Mouse (Mus musculus) forebrain, embryonic 11.5 days (tissue): Measurements from ENCODE around the gene Carf. TPM values are rescaled to one million over a fixed set of nuclear protein-coding genes. Genes with fewer than 3 reads are reported as not detected.
"Not testable (repeated sequence)": the region's sequence is repeated elsewhere in the genome, so short reads cannot be mapped to it uniquely, and the experiment has no call there.

Source experiments
- ATAC-seq: fragments of 200-750 bp; cut with Nextera tagmentation; replicated peaks from 2 replicates; pipeline ENCODE4 v1.8.0; 2017; ENCODE audit warnings: moderate TSS enrichment; ENCODE audit not compliant: low FRiP score
- DNase-seq: peaks from one replicate; pipeline ENCODE4 v3.0.0-alpha.2; 2017; ENCODE audit warnings: low spot score
- H3K27ac ChIP-seq: fragments of 300-500 bp; sonication (generic); 2 replicates; pipeline ENCODE4 v1.5.1; 2014; ENCODE audit warnings: low read depth, low read length
- H3K27me3 ChIP-seq: fragments of 300-500 bp; sonication (generic); 2 replicates; pipeline ENCODE4 v1.6.1; 2014; ENCODE audit warnings: mild to moderate bottlenecking, low read length, mixed read lengths; ENCODE audit not compliant: control insufficient read depth, insufficient read depth
- H3K36me3 ChIP-seq: fragments of 300-500 bp; sonication (generic); 2 replicates; pipeline ENCODE4 v1.6.1; 2014; ENCODE audit warnings: mild to moderate bottlenecking, low read length, moderate library complexity, mixed read lengths; ENCODE audit not compliant: control insufficient read depth, insufficient read depth
- H3K4me1 ChIP-seq: fragments of 300-500 bp; sonication (generic); replicated peaks from 2 replicates; pipeline ENCODE4 v1.6.1; 2014; ENCODE audit warnings: low read length, mixed read lengths; ENCODE audit not compliant: control insufficient read depth, insufficient read depth
- H3K4me2 ChIP-seq: fragments of 300-500 bp; sonication (generic); 2 replicates; pipeline ENCODE4 v1.6.1; 2014; ENCODE audit warnings: low read depth, mild to moderate bottlenecking, low read length, moderate library complexity, mixed read lengths; ENCODE audit not compliant: severe bottlenecking
- H3K4me3 ChIP-seq: fragments of 300-500 bp; sonication (generic); 2 replicates; pipeline ENCODE4 v1.5.1; 2014; ENCODE audit warnings: low read depth, low read length
- H3K9ac ChIP-seq: fragments of 300-500 bp; sonication (generic); 2 replicates; pipeline ENCODE4 v1.6.1; 2014; ENCODE audit warnings: low read length
- H3K9me3 ChIP-seq: fragments of 300-500 bp; sonication (generic); 2 replicates; pipeline ENCODE4 v1.6.1; 2016; ENCODE audit warnings: low read length, mixed read lengths; ENCODE audit not compliant: control insufficient read depth
- WGBS: fragments of 180-500 bp; shearing (Covaris S2); extraction: QIAGEN DNeasy Blood & Tissue Kit; methylation state at CpG from one replicate; pipeline ENCODE4 v1.1.7; 2014; 5-methylcytosine and 5-hydroxymethylcytosine counted together
- polyA plus RNA-seq: library from polyadenylated mRNA; unstranded; fragments of >200 nt; fragmentation: Nextera tagmentation; extraction: Ambion mirVana; gene quantifications from 2 replicates; pipeline ENCODE4 v1.2.1, GENCODE M21; 2014

Carf gene
- polyA plus RNA-seq: 6.3 and 6.6 TPM in 2 replicates

- WGBS: under 1% methylated on average over 70 of the region's 71 CpGs
These were observed at the start of gene Carf, which contains the start of gene Wdr12 for GRCm38 (mm10) chr1:60098024-60098781. Gene Carf (plus strand): TSS chr1:60098247. Gene Wdr12 (minus strand): TSS chr1:60098645.

DNA sequence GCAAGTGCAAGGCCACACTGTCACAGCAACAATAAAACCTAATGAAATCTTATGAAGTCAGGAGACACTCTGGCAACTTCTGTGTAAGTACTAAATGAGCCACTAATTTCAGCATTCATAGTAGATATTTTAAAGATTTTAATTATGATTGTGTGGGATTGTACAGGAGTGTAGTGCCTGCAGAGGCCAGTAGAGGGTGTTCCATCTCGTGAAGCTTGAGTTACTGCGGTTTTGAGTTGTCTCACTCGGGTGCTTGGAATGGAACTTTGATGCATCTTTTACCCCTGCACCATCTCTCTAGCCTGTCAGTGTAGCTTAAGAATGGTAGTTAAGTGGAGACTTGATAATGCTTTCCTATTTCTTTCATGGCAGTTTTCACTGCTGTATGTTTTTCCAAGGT, 43.4 kb upstream of the Carf start:
- 44% methylated on average over 3 of the region's 3 CpGs for WGBS
- H3K27me3 ChIP-seq: no peaks in the 10 kb centered on the region
- H3K4me3 ChIP-seq: no peak overlapping the region
- no peak overlapping the region for H3K4me2 ChIP-seq
- H3K36me3 ChIP-seq: no peaks in the 10 kb centered on the region
- no peaks in the 10 kb centered on the region for H3K4me1 ChIP-seq
- H3K27ac ChIP-seq: no peak overlapping the region
- no peak overlapping the region for H3K9ac ChIP-seq
- H3K9me3 ChIP-seq: no peaks in the 10 kb centered on the region
- ATAC-seq (no peak), DNase-seq (no peak)

More at GRCm38 (mm10) chr1:60098024-60098781, at the start of gene Carf, which contains the start of gene Wdr12:
- ATAC-seq: peak; percentile 97
- Histone ChIP-seq H3K36me3 (no peaks in the 10 kb centered on the region; the same call in 1 of the 2 replicates), H3K4me3 (peak within 1 kb of the TSS; percentile 90), H3K4me2 (peak within 1 kb of the TSS; percentile 59), H3K9ac (peak within 1 kb of the TSS; percentile 96), H3K27me3 (no peaks in the 10 kb centered on the region), H3K4me1 (no peaks in the 10 kb centered on the region; the same call in 1 of the 2 replicates), H3K27ac (peak within 1 kb of the TSS; percentile 94), H3K9me3 (no peaks in the 10 kb centered on the region)
- DNase-seq: peak; percentile 97

DNA sequence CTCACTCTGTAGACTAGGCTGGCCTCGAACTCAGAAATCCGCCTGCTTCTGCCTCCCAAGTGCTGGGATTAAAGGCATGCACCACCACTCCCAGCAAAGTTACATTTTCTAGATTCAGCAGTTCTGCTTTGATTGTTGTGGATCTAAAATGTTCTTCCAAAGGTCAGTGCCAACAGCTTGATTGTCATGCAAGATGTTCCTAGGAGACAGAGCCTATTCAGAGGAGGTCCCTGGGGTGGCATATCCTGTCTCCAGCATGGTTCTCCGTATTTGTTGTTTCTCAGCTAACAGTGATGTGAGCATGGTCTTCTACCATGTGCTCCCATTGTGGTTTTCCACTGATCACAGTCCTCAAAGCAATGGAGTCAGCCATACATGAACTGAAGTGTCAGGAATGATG, 41.7 kb upstream of the Carf start:
- Histone ChIP-seq H3K4me2 (no peak overlapping the region), H3K27me3 (no peaks in the 10 kb centered on the region), H3K36me3 (no peaks in the 10 kb centered on the region), H3K9ac (no peak overlapping the region), H3K27ac (no peak overlapping the region), H3K4me1 (no peaks in the 10 kb centered on the region), H3K4me3 (no peak overlapping the region), H3K9me3 (no peaks in the 10 kb centered on the region)
- DNase-seq: no peak
- WGBS: 88% methylated on average over 3 of the region's 3 CpGs
- ATAC-seq: no peak

DNA sequence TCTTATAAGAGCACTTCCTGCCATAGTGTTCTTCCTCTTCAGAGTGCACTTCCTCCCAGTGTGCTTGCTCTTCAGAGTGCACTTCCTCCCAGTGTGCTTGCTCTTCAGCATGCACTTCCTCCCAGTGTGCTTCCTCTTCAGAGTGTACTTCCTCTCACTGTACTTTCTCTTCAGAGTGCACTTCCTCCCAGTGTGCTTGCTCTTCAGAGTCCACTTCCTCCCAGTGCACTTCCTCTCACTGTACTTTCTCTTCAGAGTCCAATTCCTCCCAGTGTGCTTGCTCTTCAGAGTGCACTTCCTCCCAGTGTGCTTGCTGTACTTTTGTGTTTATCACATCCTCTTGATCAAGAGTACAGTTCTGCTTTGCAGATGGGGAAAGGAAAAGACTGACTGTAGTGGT, 27.3 kb upstream of the Carf start:
- not testable (repeated sequence) for ATAC-seq, H3K27ac ChIP-seq, H3K4me2 ChIP-seq, H3K9me3 ChIP-seq, H3K4me1 ChIP-seq, H3K4me3 ChIP-seq, H3K36me3 ChIP-seq, DNase-seq, H3K9ac ChIP-seq, H3K27me3 ChIP-seq

DNA sequence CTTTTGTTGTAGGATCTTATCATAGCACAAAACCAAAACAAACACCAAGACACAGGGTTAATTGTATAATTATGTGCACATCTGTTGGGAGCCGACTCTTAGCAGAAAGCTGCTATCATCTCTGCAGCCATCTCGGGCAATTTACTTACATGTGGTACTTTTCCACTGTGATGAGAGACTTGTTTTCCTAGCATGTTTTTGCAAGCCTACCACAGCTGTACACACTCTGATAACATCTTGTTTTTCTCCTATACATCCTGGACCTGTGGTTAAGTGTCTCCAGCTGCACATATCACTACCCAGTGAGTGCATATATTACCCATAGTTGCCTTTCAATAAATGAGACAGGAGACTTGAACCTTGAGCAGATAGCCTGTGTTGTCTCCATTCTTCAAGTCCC, 23.1 kb upstream of the Carf start:
- no peaks in the 10 kb centered on the region for H3K27me3 ChIP-seq
- no peak overlapping the region for H3K9ac ChIP-seq
- no peaks in the 10 kb centered on the region for H3K9me3 ChIP-seq
- no peak for DNase-seq
- H3K36me3 ChIP-seq: no peaks in the 10 kb centered on the region
- H3K4me2 ChIP-seq: no peak overlapping the region
- no peak overlapping the region for H3K4me3 ChIP-seq
- ATAC-seq: no peak
- H3K27ac ChIP-seq: no peak overlapping the region
- no peaks in the 10 kb centered on the region for H3K4me1 ChIP-seq
- 82% methylated on average over 2 of the region's 2 CpGs for WGBS

GRCm38 (mm10) chr1:60075590-60075989, 22.5 kb upstream of the Carf start:
- Histone ChIP-seq H3K9ac (no peak overlapping the region), H3K27me3 (no peaks in the 10 kb centered on the region), H3K27ac (no peak overlapping the region), H3K4me1 (no peaks in the 10 kb centered on the region), H3K9me3 (no peaks in the 10 kb centered on the region), H3K36me3 (no peaks in the 10 kb centered on the region), H3K4me3 (no peak overlapping the region), H3K4me2 (no peak overlapping the region)
- no peak for DNase-seq
- 86% methylated on average over 3 of the region's 3 CpGs for WGBS
- no peak for ATAC-seq

DNA sequence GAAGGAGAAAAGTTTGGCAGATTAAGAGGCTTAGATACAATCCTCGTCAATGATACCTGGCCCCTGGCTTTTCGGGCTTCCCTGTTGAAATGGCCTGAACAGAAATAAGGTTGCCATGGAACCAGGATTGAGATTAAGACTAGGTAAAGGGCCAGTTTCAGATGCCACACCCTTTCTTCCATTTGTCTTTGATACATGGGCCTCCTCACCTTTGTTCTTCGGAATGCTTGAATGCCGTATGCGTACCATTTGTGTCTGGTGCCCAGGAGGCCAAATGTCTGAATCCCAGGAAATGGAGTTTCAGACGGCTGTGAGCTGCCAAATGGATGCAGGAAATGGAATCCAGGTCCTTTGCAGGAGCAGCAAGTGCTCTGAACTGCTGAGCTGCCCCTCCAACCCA, 21.6 kb upstream of the Carf start:
- H3K9ac ChIP-seq: no peak overlapping the region
- no peak for ATAC-seq
- no peak overlapping the region for H3K4me3 ChIP-seq
- DNase-seq: no peak
- no peaks in the 10 kb centered on the region for H3K4me1 ChIP-seq
- 90% methylated on average over 6 of the region's 6 CpGs for WGBS
- H3K36me3 ChIP-seq: no peaks in the 10 kb centered on the region
- H3K9me3 ChIP-seq: no peaks in the 10 kb centered on the region
- no peak overlapping the region for H3K4me2 ChIP-seq
- no peak overlapping the region for H3K27ac ChIP-seq
- H3K27me3 ChIP-seq: no peaks in the 10 kb centered on the region

DNA sequence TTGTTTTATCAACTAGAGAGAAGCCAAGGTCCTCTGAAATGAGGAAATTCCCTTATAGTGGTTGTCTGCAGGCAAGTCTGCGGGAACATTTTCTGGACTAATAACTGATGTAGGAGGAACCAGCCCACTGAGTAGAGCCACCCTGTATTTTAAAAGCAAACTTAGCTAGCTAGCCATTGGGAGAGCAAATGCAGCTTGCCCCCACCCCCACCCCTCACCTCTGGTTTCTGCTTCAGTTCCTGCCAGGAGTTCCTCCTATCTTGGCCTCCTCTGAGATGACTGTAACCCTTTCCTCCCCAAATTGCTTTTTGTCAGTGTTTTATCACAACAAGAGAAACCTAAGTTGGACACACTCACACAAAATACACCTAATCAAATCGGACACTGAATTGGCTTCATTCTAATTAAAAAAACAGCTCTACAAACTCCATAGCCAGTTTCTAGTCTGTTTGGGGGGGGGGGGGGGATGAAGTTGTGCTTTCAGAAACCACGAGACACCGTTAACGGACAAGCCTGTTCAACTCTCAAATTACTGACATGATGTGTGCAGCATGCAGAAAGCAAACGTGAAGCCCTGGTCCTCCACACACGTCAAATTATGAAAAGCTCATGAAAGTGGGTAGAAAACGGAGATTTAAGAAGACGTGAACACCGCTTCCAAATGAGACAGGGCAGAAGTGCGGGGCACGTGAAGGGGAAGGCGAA, 1.3 kb upstream of the Carf start:
- DNase-seq (no peak), ATAC-seq (no peak)
- Histone ChIP-seq H3K4me3 (peak overlapping the region; percentile 90), H3K4me2 (peak overlapping the region; percentile 54), H3K27ac (no peak overlapping the region), H3K9ac (peak overlapping the region; percentile 96; the same call in 1 of the 2 replicates), H3K9me3 (no peaks in the 10 kb centered on the region), H3K36me3 (peaks cover 2% of the 10 kb centered on the region; the same call in 1 of the 2 replicates), H3K27me3 (no peaks in the 10 kb centered on the region), H3K4me1 (no peaks in the 10 kb centered on the region; the same call in 1 of the 2 replicates)
- WGBS: 11% methylated on average over 13 of the region's 13 CpGs
